Mouse (Mus musculus) left cerebral cortex, adult 8-10 months (tissue): ENCODE results near the gene Syf2. TPM values are rescaled to one million over a fixed set of nuclear protein-coding genes. Genes with fewer than 3 reads are reported as not detected.

Source experiments
- DNase-seq, 2 experiments: peaks; one replicate each; pipeline ENCODE4 v3.0.0; 2022; ENCODE audit warnings: low spot score in 2 of 2
- total RNA-seq, 4 experiments: library from RNA; stranded (reverse); gene quantifications; 2 replicates each; pipeline ENCODE4 v1.2.4; 2022

Gene Syf2
- total RNA-seq, 4 experiments from 2014 or later, result 48.4 to 62.7 (median 56.9) TPM

DNA sequence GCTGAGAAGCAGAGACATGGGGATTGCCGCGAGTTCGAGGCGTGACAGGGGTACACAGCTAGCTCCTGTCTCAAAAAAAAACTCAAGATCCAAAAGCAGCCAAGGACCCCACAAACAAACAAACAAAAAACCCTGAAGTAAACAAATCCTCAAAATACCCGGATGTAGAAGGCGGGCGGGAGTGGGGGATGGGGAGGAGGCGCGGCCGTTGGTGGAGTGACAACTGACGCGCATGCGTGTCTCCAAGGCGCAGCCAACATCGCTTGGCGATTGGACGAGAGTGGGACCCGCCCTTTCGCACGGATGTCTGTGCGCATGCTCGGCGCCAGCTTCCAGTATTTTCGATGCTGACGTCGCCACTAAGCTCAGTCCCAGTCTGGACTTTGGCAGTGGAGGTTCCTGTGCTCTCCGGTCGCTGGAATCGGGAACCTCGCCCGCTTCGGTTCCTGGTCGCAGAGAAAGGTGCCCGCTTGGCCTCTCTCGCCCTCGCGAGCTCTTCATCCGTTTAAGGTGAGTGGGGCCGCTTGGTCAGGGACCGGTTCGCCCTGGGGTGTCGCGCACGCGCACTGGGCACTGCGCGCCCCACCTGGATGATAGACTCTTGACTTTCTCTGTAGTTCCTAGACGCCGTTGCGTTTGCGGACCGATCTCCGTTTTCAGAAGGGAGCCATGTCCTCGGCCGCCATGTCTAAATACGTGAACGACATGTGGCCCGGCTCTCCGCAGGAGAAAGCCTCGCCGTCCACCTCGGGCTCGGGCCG lies 7.3 kb upstream of the Syf2 start, which contains the start of gene Rsrp1:
Gene Rsrp1, plus strand, starts transcription at position 335 of the 761 bp plus-strand sequence.
- peak; percentile 93 to 97 for DNase-seq

DNA sequence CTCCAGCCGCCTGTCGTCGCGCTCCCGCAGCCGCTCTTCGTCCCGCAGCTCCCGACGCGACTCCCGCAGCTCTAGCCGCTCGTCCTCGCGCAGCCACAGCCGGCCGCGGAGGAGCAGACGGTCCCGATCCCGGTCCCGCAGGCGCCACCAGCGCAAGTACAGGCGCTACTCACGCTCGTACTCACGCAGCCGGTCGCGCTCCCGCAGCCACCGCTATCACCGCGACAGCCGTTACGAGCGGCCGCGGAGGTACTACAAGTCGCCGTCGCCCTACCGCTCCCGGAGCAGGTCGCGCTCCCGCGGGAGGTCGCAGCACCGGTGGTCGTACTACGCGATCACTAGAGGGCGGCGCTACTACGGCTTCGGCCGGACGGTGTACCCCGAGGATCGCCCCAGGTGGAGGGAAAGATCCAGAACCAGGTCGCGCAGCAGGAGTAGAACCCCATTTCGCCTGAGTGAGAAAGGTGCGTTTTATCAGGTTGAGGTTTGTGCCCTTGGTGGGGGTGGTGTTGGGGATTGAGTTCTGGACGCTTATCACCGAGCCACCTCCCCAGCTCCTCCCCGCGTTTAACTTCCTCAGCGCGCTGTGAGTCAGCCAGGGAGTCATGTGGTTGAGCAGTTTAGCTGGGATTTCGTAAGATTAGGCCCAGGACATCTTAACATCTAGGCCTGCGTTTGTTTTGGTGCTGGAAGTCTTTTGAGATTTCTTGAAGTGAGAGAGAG lies 6.5 kb upstream of the Syf2 start:
- no peak for DNase-seq

DNA sequence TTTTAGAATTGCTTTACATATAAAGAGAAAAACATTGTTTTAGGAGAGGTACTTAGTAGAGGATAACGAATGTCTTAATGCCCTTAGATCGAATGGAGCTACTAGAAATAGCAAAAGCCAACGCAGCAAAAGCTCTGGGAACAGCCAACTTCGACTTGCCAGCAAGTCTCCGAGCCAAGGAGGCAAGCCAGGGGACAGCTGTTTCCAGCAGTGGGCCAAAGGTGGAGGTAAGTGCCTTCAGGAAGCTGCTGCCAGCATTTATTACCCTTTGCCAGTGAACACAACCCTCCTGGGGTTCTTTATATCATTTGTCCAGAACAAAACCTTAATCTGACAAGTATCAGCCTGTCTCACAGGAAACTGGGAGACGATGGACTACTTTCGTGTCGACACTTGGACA lies 5.5 kb upstream of the Syf2 start:
- no peak for DNase-seq

DNA sequence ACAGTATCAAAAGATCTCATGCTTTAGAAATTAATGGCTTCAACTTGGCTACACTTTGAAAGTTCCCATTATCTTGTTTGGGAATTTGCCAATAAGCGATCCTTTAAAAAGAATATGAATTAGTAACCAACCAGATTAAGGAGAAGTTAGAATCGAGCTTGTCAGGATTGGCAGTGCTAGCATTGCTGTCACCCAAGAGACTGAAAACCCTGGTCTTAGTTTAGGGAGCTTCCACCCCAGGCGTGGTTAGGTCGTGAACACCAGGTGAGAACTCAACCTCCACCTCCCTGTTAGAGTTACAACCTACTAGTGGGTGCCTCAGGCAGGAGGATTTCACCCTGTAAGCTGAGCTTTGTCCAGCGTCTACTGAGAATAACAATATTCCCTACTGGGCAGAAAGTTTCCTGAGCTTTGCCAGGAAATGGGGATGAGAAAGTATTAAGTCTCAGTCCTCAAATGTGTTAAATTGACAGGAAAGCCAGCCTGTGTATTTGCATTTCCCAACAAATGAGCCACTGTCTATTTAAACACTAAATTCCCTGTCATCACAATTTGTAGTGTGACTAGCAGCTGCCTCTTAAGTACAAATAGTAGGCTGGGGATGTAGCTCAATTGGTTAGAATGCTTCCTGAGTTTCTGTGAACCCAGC lies 2.8 kb upstream of the Syf2 start:
- DNase-seq, result no peak

GRCm38 (mm10) chr4:134928464-134928836 lies 2.2 kb upstream of the Syf2 start:
- DNase-seq, result no peak

DNA sequence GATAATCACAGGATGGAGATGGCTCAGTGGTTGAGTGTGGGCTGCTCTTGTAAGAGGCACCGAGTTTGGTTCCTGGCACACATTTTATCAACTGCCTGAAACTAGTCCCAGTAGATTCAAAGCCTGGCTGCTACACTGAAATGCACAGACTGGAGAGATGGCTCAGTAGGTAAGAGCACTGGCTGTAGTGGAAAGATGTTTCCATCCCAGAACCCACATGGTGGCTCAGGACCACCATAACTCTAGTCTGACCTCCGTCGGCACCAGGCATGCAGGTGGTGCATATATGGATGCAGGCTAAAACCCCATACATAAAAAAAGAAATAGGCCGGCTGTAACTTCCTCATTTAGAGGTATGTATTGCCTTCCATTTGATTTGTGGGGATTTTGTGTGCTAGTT lies 1.2 kb upstream of the Syf2 start:
- no peak for DNase-seq

DNA sequence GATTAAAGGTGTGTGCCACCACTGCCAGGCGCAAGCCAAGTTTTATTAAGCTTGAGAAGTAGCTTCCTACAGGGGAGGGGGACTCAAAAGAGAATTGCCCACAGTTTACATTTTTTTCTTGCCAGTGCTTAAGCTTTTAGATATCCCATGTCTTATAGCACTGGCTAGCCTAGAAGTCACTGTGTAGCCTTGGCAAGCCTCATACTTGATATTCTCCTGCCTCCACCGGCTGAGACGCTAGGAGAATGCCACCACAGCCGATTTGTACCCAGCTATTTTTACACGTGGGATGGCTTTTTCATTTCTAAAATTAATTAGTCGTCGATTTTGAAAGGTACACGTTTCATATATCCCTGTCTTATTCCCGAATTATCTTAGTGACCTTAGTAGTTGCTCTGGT lies 508 bp upstream of the Syf2 start:
- no peak for DNase-seq

DNA sequence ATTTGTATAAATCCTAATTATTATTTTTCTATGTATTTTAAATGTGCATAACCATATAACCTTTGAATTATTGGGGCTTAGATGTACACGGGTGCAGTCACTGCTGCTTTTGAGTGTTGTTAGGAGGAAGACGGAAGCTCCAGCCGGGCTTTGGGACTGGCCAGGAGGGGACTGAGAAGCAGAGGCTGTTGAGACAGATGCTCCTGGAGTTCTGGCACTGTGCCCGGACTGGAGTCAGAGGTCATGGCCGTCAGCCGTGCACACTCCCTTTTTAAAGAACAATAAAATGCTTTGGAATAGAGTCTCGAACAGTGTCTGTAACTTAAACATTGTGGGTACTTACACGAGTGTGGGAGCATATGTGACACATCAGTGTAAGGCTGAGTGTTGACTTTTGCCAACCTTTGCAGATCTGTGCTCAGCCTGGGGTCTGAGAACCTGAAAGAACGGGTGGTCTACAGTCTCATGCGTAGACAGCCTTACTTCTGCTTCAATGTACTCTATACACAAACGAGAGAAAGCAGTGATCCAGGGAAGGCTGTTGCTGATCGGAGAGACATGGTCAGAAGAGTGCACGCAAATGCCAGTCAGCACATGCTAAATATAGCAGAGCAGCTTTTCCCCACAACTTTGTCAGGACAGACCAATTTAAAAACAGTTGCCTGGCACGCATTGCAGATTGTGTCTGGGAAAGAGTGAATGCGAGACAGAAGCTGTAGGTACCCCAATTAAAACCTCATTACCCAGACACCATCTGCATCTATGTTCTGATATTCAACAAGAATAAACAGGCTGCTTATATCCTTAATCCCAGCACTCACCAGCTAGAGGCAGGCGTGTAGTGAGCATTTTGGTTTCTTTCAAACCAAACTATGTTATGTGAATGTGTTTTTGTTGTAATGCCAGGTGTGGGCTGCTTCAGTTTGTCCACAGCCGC lies 6.8 kb downstream of the Syf2 start:
- no peak for DNase-seq

- DNase-seq, result no peak
Observed at GRCm38 (mm10) chr4:134939900-134940299, 9.2 kb downstream of the Syf2 start.

GRCm38 (mm10) chr4:134943758-134944538 lies 13.2 kb downstream of the Syf2 start:
- peak in 1 of 2 experiments; percentile 67 for DNase-seq

DNA sequence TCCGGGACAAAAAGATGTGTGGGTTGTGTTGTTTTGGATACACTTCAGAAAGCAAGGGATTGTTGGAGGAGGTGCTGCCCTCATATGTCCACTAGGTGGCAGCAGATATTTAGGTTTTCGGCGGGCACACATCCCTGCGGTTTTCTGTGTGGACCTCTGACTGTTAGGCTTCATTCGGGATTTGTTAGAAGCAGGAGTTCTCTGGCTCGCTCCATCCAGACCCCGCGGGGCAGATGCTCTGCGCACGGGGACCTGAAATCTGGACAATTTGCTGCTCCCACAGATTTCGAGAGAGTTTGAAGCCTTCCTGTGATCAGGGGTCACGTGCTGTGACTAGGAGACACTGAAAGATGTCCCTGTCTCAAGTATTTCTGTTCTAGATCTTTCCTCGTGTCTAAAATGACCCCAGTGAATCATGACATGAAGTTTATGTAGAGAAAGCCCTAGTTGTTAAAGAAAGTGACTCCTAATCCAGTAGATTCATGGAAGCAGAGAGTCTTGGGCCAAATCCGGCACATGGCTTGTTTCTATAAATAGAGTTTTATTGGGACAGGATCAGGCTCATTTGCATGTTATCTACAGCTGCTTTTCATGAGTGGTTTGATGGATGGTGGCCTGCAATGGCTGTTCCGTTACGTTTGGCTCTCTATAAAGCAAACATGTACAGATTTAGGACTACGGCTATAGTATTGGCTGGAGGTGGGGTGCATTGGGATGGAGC lies 15.5 kb downstream of the Syf2 start:
- peak; percentile 36 to 50 for DNase-seq

- no peak for DNase-seq
Observed at GRCm38 (mm10) chr4:134950518-134951091, 19.9 kb downstream of the Syf2 start.

GRCm38 (mm10) chr4:134954461-134954860 lies 23.8 kb downstream of the Syf2 start:
- no peak for DNase-seq

DNA sequence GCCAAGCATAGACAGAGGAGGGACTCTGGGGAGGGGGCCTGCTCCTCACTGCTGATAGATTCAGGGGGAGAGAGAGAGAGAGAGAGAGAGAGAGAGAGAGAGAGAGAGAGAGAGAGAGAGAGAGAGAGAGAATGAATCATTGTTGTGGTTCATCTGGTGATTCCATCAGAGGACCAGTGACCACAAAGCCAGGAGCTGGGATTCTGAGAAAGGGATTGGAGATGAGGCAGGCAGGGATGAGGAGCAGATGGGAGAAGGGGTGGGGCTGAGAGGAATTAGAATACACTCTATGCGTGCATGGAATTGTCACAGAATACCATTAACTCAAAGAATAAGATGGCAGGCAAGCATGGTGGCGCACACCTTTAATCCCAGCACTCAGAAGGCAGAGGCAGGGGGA lies 24.5 kb downstream of the Syf2 start:
- DNase-seq, result no peak

- no peak for DNase-seq
Observed at GRCm38 (mm10) chr4:134955845-134956244, 25.1 kb downstream of the Syf2 start.

GRCm38 (mm10) chr4:134956328-134956727 lies 25.6 kb downstream of the Syf2 start:
- DNase-seq, result no peak

- no peak for DNase-seq
Observed at GRCm38 (mm10) chr4:134963021-134963776, 32.5 kb downstream of the Syf2 start.

- DNase-seq, result no peak
Observed at GRCm38 (mm10) chr4:134967887-134968604, 37.3 kb downstream of the Syf2 start.
